Mouse (Mus musculus) liver, postnatal 0 days (tissue): ENCODE results near the gene Gm20503.

Experiments
- CTCF ChIP-seq: sonication (generic); IDR thresholded peaks from 2 replicates; pipeline ENCODE4 v1.5.1; 2016; ENCODE audit warnings: antibody characterized with exemption, low read depth
- EP300 ChIP-seq: IDR thresholded peaks from 2 replicates; pipeline ENCODE4 v1.6.1; 2016; ENCODE audit warnings: antibody characterized with exemption, low read depth, mild to moderate bottlenecking

- TF ChIP-seq EP300 (no peak), CTCF (no peak)
Observed at GRCm38 (mm10) chr4:58997081-58997480, 5.9 kb upstream of the Gm20503 start.
